ENCODE assay signal across 8 mouse cellular contexts in genomic region chr9:107295616-107296015, GRCm38 (mm10). TPM values are rescaled to one million over a fixed set of nuclear protein-coding genes. Genes with fewer than 3 reads are reported as not detected.
A peak's percentile ranks its signal among the peaks of the same experiment; 100 is the strongest.
DNase-seq lines count a peak whose midpoint lies in the region; ATAC-seq lines count a peak whose summit lies in the region.

No protein-coding gene starts in this region.

- 27% methylated on average over 4 of the region's 4 CpGs for WGBS in heart, embryonic 15.5 days

- no peaks in the 10 kb centered on the region for H3K9me3 ChIP-seq in heart, embryonic 15.5 days (replicated peaks)

- H3K4me3 ChIP-seq in heart, embryonic 15.5 days: no peak overlapping the region; the same call in 1 of the 2 replicates

- H3K4me2 ChIP-seq in heart, embryonic 15.5 days: peak overlapping the region; percentile 80

- peaks cover 36% of the 10 kb centered on the region for H3K4me1 ChIP-seq in heart, embryonic 15.5 days (replicated peaks)

- intact Hi-C loops in heart, postnatal 10 days (cut with DNase I): loop anchor here (10.0 kb wide), 1 partner anchor 471 kb away; the partner anchor contains the start of gene Dcaf1

- no peak overlapping the region for H3K27ac ChIP-seq in heart, embryonic 15.5 days

- H3K36me3 ChIP-seq in heart, embryonic 15.5 days: peaks cover 8% of the 10 kb centered on the region; the same call in 1 of the 2 replicates

- DNase-seq in heart, postnatal 10 days: no peak
- peak; percentile 76 for DNase-seq in NIH3T3 (ENCODE audit: low read depth)
- peak; percentile 95 for DNase-seq in induced T-regulatory cell, adult 2 months (ENCODE audit: low read depth)
- peak; percentile 78 for DNase-seq in lung, postnatal 36 days
- DNase-seq in B cell, adult 2 months: no peak
- DNase-seq in layer of hippocampus, postnatal 36 days: no peak
- no peak for DNase-seq in gastrocnemius, postnatal 25 days

- no peak overlapping the region for H3K9ac ChIP-seq in heart, embryonic 15.5 days

- no peak for ATAC-seq in heart, embryonic 15.5 days (replicated peaks; ENCODE audit: insufficient number of reproducible peaks, insufficient read depth, low FRiP score, low read depth)

- no peaks in the 10 kb centered on the region for H3K27me3 ChIP-seq in heart, embryonic 15.5 days

RNA-seq across cellular contexts. Expression of gene Cish, which starts 0.2 kb away (rescaled TPM):
- 31.1 and 36.3 TPM in 2 replicates for polyA plus RNA-seq in heart, embryonic 15.5 days (2015; fragmentation: Nextera tagmentation; extraction: Ambion mirVana)
- 100 to 1,000 TPM; 212 to 269 TPM for total RNA-seq in heart, postnatal 10 days (2021)
- total RNA-seq in layer of hippocampus, postnatal 36 days (2021): 1 to 10 TPM; 3.8 to 3.9 TPM
- 100 to 1,000 TPM in 1 of 2 experiments, 1 to 10 TPM in 1; 2.3 to 100 TPM for total RNA-seq in gastrocnemius, postnatal 25 days (2021)

RNA-seq across cellular contexts. Expression of gene Mapkapk3, which starts 5.9 kb away (rescaled TPM):
- 6.9 and 12.9 TPM in 2 replicates for polyA plus RNA-seq in heart, embryonic 15.5 days (2015; fragmentation: Nextera tagmentation; extraction: Ambion mirVana)
- total RNA-seq in heart, postnatal 10 days (2021): 10 to 100 TPM; 22.1 to 23.3 TPM
- total RNA-seq in layer of hippocampus, postnatal 36 days (2021): 1 to 10 TPM; 1.6 to 2.9 TPM
- 10 to 100 TPM; 27.7 to 32.1 TPM for total RNA-seq in gastrocnemius, postnatal 25 days (2021)

RNA-seq across cellular contexts. Expression of gene Hemk1, which starts 42.5 kb away (rescaled TPM):
- polyA plus RNA-seq in heart, embryonic 15.5 days (2015; fragmentation: Nextera tagmentation; extraction: Ambion mirVana): 11.2 and 11.8 TPM in 2 replicates
- 10 to 100 TPM; 16.8 to 17.0 TPM for total RNA-seq in heart, postnatal 10 days (2021)
- total RNA-seq in layer of hippocampus, postnatal 36 days (2021): 10 to 100 TPM; 17.2 to 19.5 TPM
- total RNA-seq in gastrocnemius, postnatal 25 days (2021): 10 to 100 TPM; 12.8 to 15.7 TPM

RNA-seq across cellular contexts. Expression of gene 6430571L13Rik, which starts 44.8 kb away (rescaled TPM):
- 0.90 and 1.1 TPM in 2 replicates for polyA plus RNA-seq in heart, embryonic 15.5 days (2015; fragmentation: Nextera tagmentation; extraction: Ambion mirVana)
- total RNA-seq in heart, postnatal 10 days (2021): 10 to 100 TPM in 1 of 2 experiments, 1 to 10 TPM in 1; 8.9 to 11.4 TPM
- total RNA-seq in layer of hippocampus, postnatal 36 days (2021): 1 to 10 TPM; 1.5 to 1.9 TPM
- total RNA-seq in gastrocnemius, postnatal 25 days (2021): 10 to 100 TPM; 34.1 to 44.0 TPM

Comparison
In these comparisons a context has a peak if more than half of its experiments do, and no peak if none do; other contexts are left out.
1. DNase-seq: peak in NIH3T3 (single experiment), induced T-regulatory cell, adult 2 months (single experiment) and lung, postnatal 36 days (single experiment); none in heart, postnatal 10 days (0 of 2), B cell, adult 2 months (0 of 2), layer of hippocampus, postnatal 36 days (0 of 2) and gastrocnemius, postnatal 25 days (single experiment).
2. RNA of gene Mapkapk3, which starts 5.9 kb away (total RNA-seq): 27.7 to 32.1 TPM in gastrocnemius, postnatal 25 days and 22.1 to 23.3 TPM in heart, postnatal 10 days; 1.6 to 2.9 TPM in layer of hippocampus, postnatal 36 days; every median in the first group is over 4 times any median in the second.